Mouse (Mus musculus) cortical plate, adult 2 months (tissue): ENCODE data around the gene Gm9857.

Experiments used
- CTCF ChIP-seq: fragments of 200-500 bp; IDR thresholded peaks from 2 replicates; pipeline ENCODE4 v1.5.1; 2011; ENCODE audit warnings: mild to moderate bottlenecking, control low read depth, low read length; ENCODE audit not compliant: insufficient read depth; ENCODE audit errors: extremely low read depth
- POLR2A ChIP-seq: fragments of 200-500 bp; IDR thresholded peaks from 2 replicates; pipeline ENCODE4 v1.6.1; 2011; ENCODE audit warnings: mild to moderate bottlenecking, low read length, control low read depth; ENCODE audit not compliant: insufficient read depth; ENCODE audit errors: extremely low read depth

DNA sequence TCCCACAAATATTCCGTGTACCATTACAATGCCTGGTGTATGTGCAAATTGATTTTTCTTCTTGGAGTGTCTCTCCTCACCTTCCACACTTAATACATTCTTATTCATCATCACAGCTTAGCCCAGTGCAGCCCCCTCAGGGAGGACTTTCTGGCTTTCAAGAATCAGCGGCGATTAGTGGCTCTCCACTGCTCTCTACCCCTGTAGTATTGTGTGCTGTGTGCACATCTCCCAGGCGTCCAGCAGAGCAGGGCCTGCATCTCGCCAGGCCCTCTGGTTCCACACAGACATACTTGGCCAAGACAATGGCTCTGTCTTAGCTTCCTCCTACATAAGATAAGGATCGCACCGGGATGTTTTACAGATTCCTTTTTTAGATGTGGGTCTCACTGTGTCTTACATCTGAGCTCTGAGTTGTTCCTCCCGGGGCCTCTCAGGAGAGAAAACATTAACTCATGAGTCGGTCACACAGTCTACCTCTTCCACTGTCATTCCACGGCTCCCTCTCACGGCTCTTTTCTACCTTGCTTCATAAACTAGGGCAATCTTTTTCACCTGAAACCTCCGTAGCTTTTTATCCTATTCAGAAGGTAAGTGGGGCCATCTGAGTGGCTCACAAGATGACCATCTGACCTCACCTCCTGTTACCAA lies 46.9 kb upstream of the Gm9857 start:
- TF ChIP-seq POLR2A (no peak), CTCF (no peak)
